ENCODE assay signal across 23 mouse cellular contexts in genomic region chr6:97837711-97838110, GRCm38 (mm10). TPM values are rescaled to one million over a fixed set of nuclear protein-coding genes. Genes with fewer than 3 reads are reported as not detected.
A peak's percentile ranks its signal among the peaks of the same experiment; 100 is the strongest.
DNase-seq lines count a peak whose midpoint lies in the region; ATAC-seq lines count a peak whose summit lies in the region.
"Had no signal": no experiment of that assay in that cellular context is flagged by ENCODE, and none has a peak within 500 bp of the region (broad histone marks: within the 10 kb centered on the region; RNA-seq: fewer than 3 reads in every experiment).

No protein-coding gene starts in this region.

- peaks cover 9% of the 10 kb centered on the region for H3K4me1 ChIP-seq in heart, embryonic 12.5 days (replicated peaks)
- H3K4me1 ChIP-seq in hindbrain, embryonic 10.5 days (replicated peaks) = no peaks in the 10 kb centered on the region
- H3K4me1 ChIP-seq: embryonic facial prominence, embryonic 13.5 days; midbrain, embryonic 15.5 days had no signal

- H3K27ac ChIP-seq in heart, embryonic 12.5 days (ENCODE audit: poor library complexity, severe bottlenecking) = no peak overlapping the region
- no peak overlapping the region for H3K27ac ChIP-seq in hindbrain, embryonic 10.5 days
- H3K27ac ChIP-seq: embryonic facial prominence, embryonic 13.5 days; heart, adult 2 months; hindbrain, embryonic 14.5 days; left cerebral cortex, adult 2 months; midbrain, embryonic 15.5 days had no signal

- no peak overlapping the region for H3K4me2 ChIP-seq in heart, embryonic 12.5 days
- H3K4me2 ChIP-seq: embryonic facial prominence, embryonic 13.5 days; hindbrain, embryonic 14.5 days; liver, embryonic 11.5 days; midbrain, embryonic 15.5 days had no signal

- H3K27me3 ChIP-seq in heart, embryonic 12.5 days (replicated peaks) = no peaks in the 10 kb centered on the region
- no peaks in the 10 kb centered on the region for H3K27me3 ChIP-seq in hindbrain, embryonic 10.5 days (ENCODE audit: insufficient read depth, poor library complexity, severe bottlenecking)
- H3K27me3 ChIP-seq: embryonic facial prominence, embryonic 13.5 days; midbrain, embryonic 15.5 days had no signal

- no peak overlapping the region for H3K4me3 ChIP-seq in heart, embryonic 12.5 days
- H3K4me3 ChIP-seq in hindbrain, embryonic 10.5 days = no peak overlapping the region
- H3K4me3 ChIP-seq: embryonic facial prominence, embryonic 13.5 days; heart, adult 2 months; left cerebral cortex, adult 2 months; midbrain, embryonic 15.5 days; myocyte had no signal

- H3K9me3 ChIP-seq in heart, embryonic 12.5 days (replicated peaks) = no peaks in the 10 kb centered on the region
- H3K9me3 ChIP-seq in hindbrain, embryonic 10.5 days = no peaks in the 10 kb centered on the region
- H3K9me3 ChIP-seq: embryonic facial prominence, embryonic 13.5 days; midbrain, embryonic 15.5 days had no signal

- no peaks in the 10 kb centered on the region for H3K36me3 ChIP-seq in heart, embryonic 12.5 days
- no peaks in the 10 kb centered on the region for H3K36me3 ChIP-seq in hindbrain, embryonic 10.5 days
- H3K36me3 ChIP-seq: embryonic facial prominence, embryonic 13.5 days; G1E; midbrain, embryonic 15.5 days had no signal

- no peak overlapping the region for H3K9ac ChIP-seq in heart, embryonic 12.5 days
- H3K9ac ChIP-seq: embryonic facial prominence, embryonic 13.5 days; forebrain, postnatal 0 days; hindbrain, embryonic 14.5 days; midbrain, embryonic 15.5 days had no signal

- peak; percentile 73 for DNase-seq in adrenal gland, postnatal 14 days
- DNase-seq in adrenal gland, adult 8-10 months = no peak
- DNase-seq in heart, postnatal 14 days = peak; percentile 22 to 49
- DNase-seq in cerebellum, adult 8-10 months = peak; percentile 12
- no peak for DNase-seq in hindbrain, embryonic 10.5 days (ENCODE audit: low spot score)
- no peak for DNase-seq in thymus, postnatal 0 days (ENCODE audit: low spot score)
- DNase-seq: forebrain, postnatal 0 days; kidney, adult 8-10 months; kidney, postnatal 14 days; lung, adult 18-20 months; lung, postnatal 14 days; thymus, postnatal 36 days had no signal

- intact Hi-C loops in heart, postnatal 14 days (cut with DNase I) = no loop called here

- ATAC-seq in heart, embryonic 12.5 days (ENCODE audit: insufficient number of reproducible peaks, low FRiP score) = no peak
- ATAC-seq in granulocyte monocyte progenitor cell, adult 5-6 weeks (replicated peaks; ENCODE audit: poor library complexity, severe bottlenecking) = no peak
- ATAC-seq: activated CD4-positive, CD25-positive, alpha-beta regulatory T cell, adult 4 months; forebrain, postnatal 0 days; midbrain, embryonic 15.5 days had no signal

RNA-seq across cellular contexts. Expression of gene Mitf, which starts 30.9 kb away (rescaled TPM):
- 5.3 and 8.2 TPM in 2 replicates for total RNA-seq in adrenal gland, postnatal 14 days (2021)
- 10 to 100 TPM in 2 of 4 experiments, 1 to 10 TPM in 2; 8.5 to 11.0 (median 9.9) TPM for total RNA-seq in adrenal gland, adult 8-10 months (2022)
- total RNA-seq in heart, postnatal 14 days (2021) = 10 to 100 TPM; 55.8 to 60.7 TPM
- 19.5 and 20.9 TPM in 2 replicates for polyA plus RNA-seq in heart, embryonic 12.5 days (2016; fragmentation: Nextera tagmentation; extraction: Ambion mirVana)
- 1.4 and 1.8 TPM in 2 replicates for polyA plus RNA-seq in hindbrain, embryonic 10.5 days (2016; fragmentation: Nextera tagmentation; extraction: Ambion mirVana)
- 6.6 and 11.3 TPM in 2 replicates for total RNA-seq in granulocyte monocyte progenitor cell, adult 5-6 weeks (2014; fragmentation: Nextera tagmentation)
- 7.4 and 7.5 TPM in 2 replicates for total RNA-seq in granulocyte monocyte progenitor cell, adult 5-6 weeks (2017)
- polyA plus RNA-seq in thymus, postnatal 0 days (2015; fragmentation: Nextera tagmentation; extraction: Ambion mirVana) = 1.0 and 1.2 TPM in 2 replicates
- polyA plus RNA-seq: G1E had no signal

Comparison
In these comparisons a context has a peak if more than half of its experiments do, and no peak if none do; other contexts are left out.
1. DNase-seq: peak in adrenal gland, postnatal 14 days (single experiment), heart, postnatal 14 days (2 of 2) and cerebellum, adult 8-10 months (single experiment); none in adrenal gland, adult 8-10 months (single experiment), hindbrain, embryonic 10.5 days (single experiment) and thymus, postnatal 0 days (single experiment).